Mouse (Mus musculus) kidney, postnatal 25 days (tissue): ENCODE results near the gene Golga4.

ENCODE experiments used
- DNase-seq, 2 experiments: peaks; one replicate each; pipeline ENCODE4 v3.0.0; 2021; ENCODE audit warnings: mixed read lengths in 2 of 2

Golga4 gene

GRCm38 (mm10) chr9:118529783-118530182 lies 23.7 kb downstream of the Golga4 start:
- no peak for DNase-seq

GRCm38 (mm10) chr9:118530679-118531078 lies 24.6 kb downstream of the Golga4 start:
- no peak for DNase-seq

GRCm38 (mm10) chr9:118532516-118533205 lies 26.6 kb downstream of the Golga4 start:
- DNase-seq = no peak

GRCm38 (mm10) chr9:118536946-118537345 lies 30.9 kb downstream of the Golga4 start:
- no peak for DNase-seq

GRCm38 (mm10) chr9:118537463-118538339 lies 31.6 kb downstream of the Golga4 start:
- no peak for DNase-seq

GRCm38 (mm10) chr9:118541851-118542250 lies 35.8 kb downstream of the Golga4 start:
- DNase-seq = no peak

- DNase-seq = no peak
These were observed 39.1 kb downstream of the Golga4 start for GRCm38 (mm10) chr9:118545146-118545545.

GRCm38 (mm10) chr9:118548651-118549050 lies 42.6 kb downstream of the Golga4 start:
- no peak for DNase-seq

- no peak for DNase-seq
These were observed 51.1 kb downstream of the Golga4 start for GRCm38 (mm10) chr9:118556951-118557780.

GRCm38 (mm10) chr9:118563356-118563755 lies 57.3 kb downstream of the Golga4 start:
- DNase-seq = no peak

- no peak for DNase-seq
These were observed 57.8 kb downstream of the Golga4 start for GRCm38 (mm10) chr9:118563866-118564265.

- no peak for DNase-seq
These were observed 58.6 kb downstream of the Golga4 start for GRCm38 (mm10) chr9:118564696-118565095.

GRCm38 (mm10) chr9:118569328-118569727 lies 63.3 kb downstream of the Golga4 start:
- no peak for DNase-seq

- no peak for DNase-seq
These were observed 64.8 kb downstream of the Golga4 start for GRCm38 (mm10) chr9:118570865-118571264.

- no peak for DNase-seq
These were observed 65.6 kb downstream of the Golga4 start for GRCm38 (mm10) chr9:118571701-118572100.

GRCm38 (mm10) chr9:118574911-118575310 lies 68.8 kb downstream of the Golga4 start:
- DNase-seq = no peak

- DNase-seq = no peak
These were observed 74.3 kb downstream of the Golga4 start for GRCm38 (mm10) chr9:118580371-118580770.

GRCm38 (mm10) chr9:118582757-118583156 lies 76.7 kb downstream of the Golga4 start:
- DNase-seq = no peak

- DNase-seq = no peak
These were observed 78.8 kb downstream of the Golga4 start for GRCm38 (mm10) chr9:118584838-118585237.

GRCm38 (mm10) chr9:118585998-118586397 lies 79.9 kb downstream of the Golga4 start:
- DNase-seq = no peak

GRCm38 (mm10) chr9:118587115-118587514 lies 81.0 kb downstream of the Golga4 start:
- no peak for DNase-seq

- DNase-seq = no peak
These were observed 83.2 kb downstream of the Golga4 start for GRCm38 (mm10) chr9:118589249-118589648.

GRCm38 (mm10) chr9:118590230-118590629 lies 84.2 kb downstream of the Golga4 start:
- DNase-seq = no peak
